Mouse (Mus musculus) megakaryocyte-erythroid progenitor cell, adult 5-6 weeks (primary cell): ENCODE results near the gene Scamp3. TPM values are rescaled to one million over a fixed set of nuclear protein-coding genes. Genes with fewer than 3 reads are reported as not detected.
"Not testable (repeated sequence)": the region's sequence is repeated elsewhere in the genome, so short reads cannot be mapped to it uniquely, and the experiment has no call there.

Experiments used
- ATAC-seq: replicated peaks from 2 replicates; pipeline ENCODE4 v1.8.0; 2016; ENCODE audit warnings: mild to moderate bottlenecking, inconsistent platforms; ENCODE audit not compliant: severe bottlenecking, poor library complexity, low FRiP score, low TSS enrichment
- total RNA-seq, 2 experiments: library from RNA; stranded (forward) in 1 of 2; stranded (reverse) in 1 of 2; fragments of 200-1000, 215-1000 nt in 1 of 2; fragments of >200 nt in 1 of 2; fragmentation: Nextera tagmentation in 1 of 2; gene quantifications; 2 replicates each; pipeline ENCODE4 v1.2.3; 2014 to 2017

The Scamp3 gene
- total RNA-seq, 2 experiments from 2014 or later, result 32.8 to 129 TPM

GRCm38 (mm10) chr3:89188478-89188875 lies 11.2 kb downstream of the Scamp3 start:
- no peak for ATAC-seq

GRCm38 (mm10) chr3:89190436-89190835 lies 13.2 kb downstream of the Scamp3 start:
- ATAC-seq, result 0 out of 2 replicates have a peak, but pooled peaks have one; percentile 15

DNA sequence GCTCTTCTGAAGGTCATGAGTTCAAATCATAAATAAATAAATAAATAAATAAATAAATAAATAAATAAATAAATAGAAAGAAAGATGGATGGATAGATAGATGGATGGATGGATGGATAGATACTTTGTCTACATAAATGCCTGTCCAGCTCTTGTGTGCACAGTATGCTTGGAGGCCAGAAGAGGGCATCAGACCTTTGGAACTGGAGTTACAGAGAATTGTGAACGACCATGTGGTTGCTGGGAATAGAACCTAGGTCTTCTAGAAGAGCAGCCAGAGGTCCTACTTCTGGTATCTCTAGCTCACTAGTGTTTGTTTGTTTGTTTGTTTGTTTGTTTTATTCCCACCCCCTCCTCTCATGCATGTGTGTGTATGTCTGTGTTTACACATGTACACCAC lies 16.1 kb downstream of the Scamp3 start:
- ATAC-seq, result no peak

DNA sequence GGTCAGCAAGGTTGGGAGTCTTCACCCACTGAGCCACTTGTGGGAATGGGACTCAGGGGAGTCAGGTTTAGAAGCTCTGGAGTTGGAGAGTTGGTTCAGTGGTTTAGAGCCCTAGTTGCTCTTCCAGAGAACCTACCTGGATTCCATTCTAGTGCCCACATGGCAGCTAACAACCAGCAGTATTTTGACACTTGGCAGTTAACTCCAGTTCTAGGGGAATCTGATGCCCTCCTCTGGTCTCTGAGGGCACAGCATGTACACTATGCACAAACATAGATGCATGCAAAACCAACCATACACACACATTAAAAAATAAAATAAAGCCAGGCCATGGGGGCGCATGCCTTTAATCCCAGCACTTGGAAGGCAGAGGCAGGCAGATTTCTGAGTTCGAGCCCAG lies 16.6 kb downstream of the Scamp3 start:
- no peak for ATAC-seq

DNA sequence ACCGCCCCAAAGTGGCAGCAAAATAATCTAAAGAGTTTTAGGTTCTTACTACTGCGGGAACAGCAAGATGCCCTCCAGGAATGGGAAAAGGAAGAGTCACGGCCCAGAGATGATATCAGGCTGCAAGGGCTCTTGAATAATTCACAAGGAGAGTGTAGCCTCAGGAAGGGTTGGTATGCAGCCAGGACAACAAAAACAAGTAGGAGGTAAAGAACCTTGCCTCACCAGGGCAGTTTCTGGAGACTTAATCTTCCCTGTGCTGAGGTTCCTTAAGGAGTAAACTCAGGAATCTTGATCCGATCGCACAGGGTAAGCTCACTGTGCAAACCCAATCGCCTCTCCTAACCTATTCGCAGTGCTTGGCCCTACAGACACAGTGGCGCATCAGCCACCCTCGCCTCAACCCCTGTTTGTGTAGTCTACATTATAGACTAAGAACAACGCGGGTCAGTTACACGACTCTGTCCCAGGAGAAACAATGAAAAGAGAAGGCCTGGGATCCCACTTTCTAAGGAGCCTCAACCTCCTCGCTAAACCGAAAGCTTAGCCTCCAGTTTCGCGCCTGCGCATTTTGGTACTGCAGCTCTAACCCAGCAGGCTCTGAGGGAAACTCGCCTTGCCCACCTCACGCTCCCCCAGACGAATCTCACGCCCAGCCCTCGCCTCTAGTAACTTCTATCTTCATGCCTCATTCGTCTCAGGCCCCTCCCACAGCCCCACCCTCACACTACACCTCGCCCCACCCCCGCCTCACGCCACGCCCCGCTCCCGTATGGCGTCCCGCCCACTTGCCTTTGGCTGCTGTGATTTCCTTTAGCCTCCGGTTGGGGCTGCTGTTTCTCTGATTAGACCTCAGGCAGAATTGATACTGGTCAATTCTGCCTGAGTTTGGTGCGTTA lies 19.0 kb downstream of the Scamp3 start:
- peak; percentile 97 for ATAC-seq

DNA sequence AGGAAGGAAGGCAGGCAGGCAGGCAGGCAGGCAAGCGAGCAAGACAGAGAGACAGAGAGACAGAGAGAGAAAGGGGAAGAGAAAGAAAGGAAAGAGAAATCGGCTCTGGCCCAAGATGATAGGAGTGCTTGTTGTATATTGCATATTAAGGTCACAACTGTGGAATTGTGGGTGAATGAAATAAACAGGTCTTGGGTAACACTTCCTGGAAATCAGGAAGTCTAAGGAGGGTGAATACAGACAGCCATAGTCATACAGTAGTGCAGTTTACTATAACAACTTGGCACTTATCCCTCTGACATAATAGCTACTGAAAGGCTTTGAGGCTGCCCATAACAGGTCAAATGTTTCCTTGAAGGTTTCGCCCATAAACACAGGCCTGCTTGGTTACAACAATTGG lies 22.6 kb downstream of the Scamp3 start:
- no peak for ATAC-seq

DNA sequence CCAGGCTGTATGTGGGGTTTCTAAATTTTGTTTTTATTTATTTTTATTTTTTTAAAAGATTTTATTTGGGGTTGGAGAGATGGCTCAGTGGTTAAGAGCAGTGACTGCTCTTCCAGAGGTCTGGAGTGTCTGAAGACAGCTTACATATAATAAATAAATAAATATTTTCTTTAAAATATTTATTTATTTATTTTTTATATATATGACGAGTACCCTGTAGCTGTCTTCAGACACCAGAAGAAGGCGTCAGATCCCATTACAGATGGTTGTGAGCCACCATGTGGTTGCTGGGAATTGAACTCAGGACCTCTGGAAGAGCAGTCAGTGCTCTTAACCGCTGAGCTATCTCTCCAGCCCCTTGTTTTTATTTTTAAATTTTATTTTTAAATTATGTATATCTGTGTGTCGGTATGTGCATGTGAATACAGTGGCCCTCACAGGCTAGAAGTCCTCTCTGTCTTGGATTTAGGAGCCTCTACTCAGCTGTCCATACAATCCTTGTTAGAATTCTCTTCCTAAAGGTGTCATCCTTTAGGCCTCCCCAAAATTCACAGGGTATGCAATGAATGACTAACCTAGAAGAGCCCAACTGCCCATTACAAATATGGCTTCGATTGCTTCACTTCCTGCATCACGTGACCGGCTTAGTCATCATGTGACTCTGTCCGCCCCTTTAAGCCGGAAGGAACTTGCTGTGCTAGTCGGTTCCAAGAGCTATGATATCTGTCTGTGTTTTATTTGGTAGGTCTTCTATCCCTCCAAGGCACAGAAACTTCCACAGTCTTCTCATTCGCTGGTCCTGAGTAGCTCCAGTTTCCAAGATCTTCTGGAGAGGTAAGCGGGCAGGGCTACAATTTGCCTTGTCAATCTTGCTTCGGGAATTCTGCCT lies 25.2 kb downstream of the Scamp3 start, which contains the start of gene Gba:
TSS of gene Gba (plus strand) at position 676 of the 889 bp plus-strand sequence.
- peak; percentile 84 for ATAC-seq

DNA sequence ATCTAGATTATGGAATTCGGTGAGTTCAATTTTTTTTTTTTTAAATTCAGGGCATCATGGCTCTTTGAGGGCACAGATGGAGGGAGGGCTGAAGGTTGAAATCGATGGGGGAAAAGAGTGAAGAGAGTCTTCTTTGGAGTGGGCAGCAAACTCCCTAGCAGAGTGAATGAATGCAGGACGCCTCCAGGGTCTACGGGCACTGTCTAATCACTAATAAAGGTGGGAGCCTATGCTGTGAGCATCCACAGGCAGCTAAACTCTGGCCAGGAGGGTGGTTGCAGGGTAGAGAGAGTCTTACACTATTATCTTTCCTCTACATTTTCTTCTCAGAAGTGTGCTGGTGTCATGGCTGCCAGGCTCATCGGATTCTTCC lies 25.9 kb downstream of the Scamp3 start:
- ATAC-seq, result peak; percentile 29; the same call in 1 of the 2 replicates

DNA sequence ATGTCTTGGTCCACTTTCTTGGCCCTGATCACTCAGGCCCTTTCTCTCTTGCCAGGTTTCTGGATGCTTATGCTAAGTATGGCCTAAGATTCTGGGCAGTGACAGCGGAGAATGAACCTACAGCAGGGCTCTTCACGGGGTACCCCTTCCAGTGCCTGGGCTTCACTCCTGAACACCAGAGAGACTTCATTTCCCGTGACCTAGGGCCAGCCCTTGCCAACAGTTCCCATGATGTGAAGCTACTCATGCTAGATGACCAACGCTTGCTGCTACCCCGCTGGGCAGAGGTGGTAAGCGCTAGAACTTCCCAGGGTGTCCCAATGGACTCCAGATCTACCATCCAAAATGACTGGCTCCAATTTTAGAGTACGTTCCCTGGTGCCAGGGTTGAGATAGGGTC lies 28.8 kb downstream of the Scamp3 start:
- no peak for ATAC-seq

DNA sequence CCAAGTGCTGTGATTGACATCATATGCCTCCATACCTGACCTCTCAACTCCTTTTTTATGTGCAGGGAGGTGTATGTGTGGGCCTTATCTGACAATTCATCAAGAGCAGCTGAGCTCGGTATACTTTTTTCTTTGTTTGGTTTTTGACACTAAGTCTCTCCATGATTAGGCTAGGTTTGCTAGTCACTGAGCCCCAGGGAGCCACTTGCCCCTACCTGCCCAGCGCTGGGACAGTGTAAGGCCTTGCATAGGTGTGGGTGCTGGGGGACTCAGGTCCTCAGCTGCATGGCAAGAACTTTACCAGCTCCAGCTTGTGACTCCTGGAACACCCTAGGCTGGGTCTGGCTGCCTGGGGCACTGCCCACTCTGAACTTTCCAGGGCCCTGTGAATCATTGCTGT lies 29.4 kb downstream of the Scamp3 start:
- no peak for ATAC-seq

GRCm38 (mm10) chr3:89208075-89208657 lies 30.9 kb downstream of the Scamp3 start:
- ATAC-seq, result no peak

- ATAC-seq, result no peak
Observed at GRCm38 (mm10) chr3:89208736-89209135, 31.5 kb downstream of the Scamp3 start.

- ATAC-seq, result no peak
Observed at GRCm38 (mm10) chr3:89209731-89210130, 32.5 kb downstream of the Scamp3 start.

DNA sequence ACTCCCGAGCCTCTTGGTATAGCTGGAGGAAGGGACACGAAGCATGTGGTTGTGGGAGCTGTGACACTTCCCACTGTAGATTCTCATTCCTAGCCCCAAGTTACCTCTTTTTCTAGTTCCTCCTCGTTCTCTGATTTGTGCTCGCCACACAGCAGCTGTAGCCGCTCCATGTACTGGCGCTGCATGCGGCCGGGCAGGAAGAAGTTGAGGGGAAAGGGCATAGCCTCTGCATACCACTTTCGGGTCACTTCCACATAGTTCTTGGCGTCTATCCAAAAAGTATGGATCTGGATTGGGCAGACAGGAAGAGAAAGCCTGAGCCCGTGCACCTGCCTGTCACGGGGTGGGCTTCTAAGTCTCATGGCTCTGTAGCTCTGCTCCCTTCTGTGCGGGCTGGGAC lies 32.9 kb downstream of the Scamp3 start:
- no peak for ATAC-seq

GRCm38 (mm10) chr3:89210731-89211130 lies 33.5 kb downstream of the Scamp3 start:
- no peak for ATAC-seq

- peak; percentile 77 for ATAC-seq
Observed at GRCm38 (mm10) chr3:89213803-89214530, 36.7 kb downstream of the Scamp3 start.

DNA sequence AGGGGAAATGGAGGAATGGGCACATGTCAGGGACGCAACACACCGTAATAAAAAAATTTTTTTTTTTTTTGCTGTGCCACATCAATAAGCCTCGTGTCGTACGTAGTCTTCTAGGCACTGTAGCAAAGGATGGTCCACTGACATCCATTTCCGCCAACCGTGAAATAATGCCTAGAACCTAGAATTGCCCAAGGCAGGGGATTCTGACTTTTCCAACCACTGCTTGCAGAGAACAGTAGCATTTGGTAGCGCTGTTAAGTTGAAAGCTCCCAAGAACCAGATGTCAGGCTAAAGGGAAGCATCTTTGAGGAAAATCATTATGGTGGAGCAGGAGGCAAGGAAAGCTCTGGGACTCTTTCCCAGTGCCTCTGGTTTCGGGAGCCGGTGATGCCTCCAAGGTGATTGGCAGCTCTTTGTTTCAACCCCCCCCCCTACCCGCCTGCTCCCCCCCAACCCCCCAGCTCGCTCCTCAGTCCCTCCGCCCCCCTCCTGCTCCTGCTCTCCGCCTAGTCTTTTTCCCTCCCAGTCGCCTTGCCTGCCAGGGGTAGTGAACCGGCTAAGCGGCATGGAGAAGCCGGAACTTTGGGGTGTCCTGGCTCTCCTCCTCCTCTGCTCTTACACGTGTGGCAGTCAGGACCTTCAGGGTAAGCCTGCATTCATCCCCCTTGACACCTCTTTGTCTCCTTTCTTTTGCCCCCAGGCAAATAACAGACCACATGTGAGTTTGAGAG lies 37.6 kb downstream of the Scamp3 start, which contains the start of gene Thbs3:
TSS of gene Thbs3 (plus strand) at position 500 of the 731 bp plus-strand sequence.
- no peak for ATAC-seq

DNA sequence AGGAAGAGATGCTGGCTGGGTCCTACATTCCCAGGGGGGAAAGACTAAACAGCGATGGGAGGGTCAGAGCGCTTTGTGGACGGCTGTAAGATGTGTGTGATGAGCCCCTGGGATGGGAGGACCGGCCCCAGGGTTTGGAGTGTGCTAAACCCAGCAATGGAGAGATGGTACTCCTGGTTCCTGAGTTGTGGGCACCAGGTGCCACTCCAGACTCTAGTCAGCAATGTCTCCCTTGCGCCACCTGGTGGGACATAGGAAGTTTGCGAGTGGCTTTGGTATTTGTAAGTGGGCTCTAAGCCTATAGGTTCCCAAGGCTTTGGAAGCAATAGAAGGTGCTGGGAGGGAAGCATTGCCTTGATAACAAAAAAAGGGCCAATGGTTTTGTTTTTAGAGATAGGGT lies 38.6 kb downstream of the Scamp3 start:
- peak; percentile 76 for ATAC-seq

DNA sequence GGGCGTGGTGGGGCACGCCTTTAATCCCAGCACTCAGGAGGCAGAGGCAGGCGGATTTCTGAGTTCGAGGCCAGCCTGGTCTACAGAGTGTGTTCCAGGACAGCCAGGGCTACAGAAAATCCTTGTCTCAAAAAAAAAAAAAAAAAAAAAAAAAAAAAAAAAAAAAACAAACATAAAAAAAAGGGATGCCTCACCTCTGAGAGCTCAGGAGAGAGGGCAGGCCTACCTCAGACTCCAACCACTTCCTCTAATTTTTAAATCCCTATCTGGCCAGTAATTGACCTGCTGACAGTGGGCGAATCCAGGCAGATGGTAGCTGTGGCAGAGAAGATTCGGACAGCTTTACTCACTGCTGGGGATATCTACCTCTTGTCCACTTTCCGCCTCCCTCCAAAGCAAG lies 39.1 kb downstream of the Scamp3 start:
- not testable (repeated sequence) for ATAC-seq
